Mouse (Mus musculus): ENCODE data around the gene Lect2.

DNA sequence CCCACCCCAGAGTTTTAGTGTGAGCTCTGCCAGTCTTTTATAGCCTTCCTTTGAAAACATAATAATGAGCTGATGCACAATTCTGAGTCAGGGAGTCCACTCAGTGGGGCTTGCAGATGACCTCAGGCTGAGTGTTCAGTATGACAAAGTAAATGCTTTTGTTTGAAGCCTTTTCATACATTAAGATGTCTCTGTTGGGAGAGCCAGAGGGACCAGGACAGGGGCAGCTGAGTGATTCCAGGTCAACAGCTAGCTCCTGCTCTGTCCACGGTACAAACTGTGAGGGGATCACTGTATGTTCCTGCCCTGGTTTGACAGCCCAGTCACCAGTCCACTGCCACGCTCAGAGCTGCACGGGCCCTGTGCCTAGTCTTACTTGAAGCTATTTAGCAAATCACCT lies 34.4 kb upstream of the Lect2 start:
- TF ChIP-seq CTCF (IDR thresholded peaks at IDR 0.05; ENCODE audit: low read depth, low read length) (no peak), POLR2A (IDR thresholded peaks at IDR 0.05; ENCODE audit: borderline replicate concordance, low read depth, low read length) (no peak)

All from bone marrow macrophage, adult 2 months (primary cell).